Mouse (Mus musculus): Measurements from ENCODE around the gene Smim17. TPM values are rescaled to one million over a fixed set of nuclear protein-coding genes. Genes with fewer than 3 reads are reported as not detected.
"Not testable (repeated sequence)": the region's sequence is repeated elsewhere in the genome, so short reads cannot be mapped to it uniquely, and the experiment has no call there.

The Smim17 gene
- polyA plus RNA-seq, 1 experiment from 2014 or later = 0.36 TPM

DNA sequence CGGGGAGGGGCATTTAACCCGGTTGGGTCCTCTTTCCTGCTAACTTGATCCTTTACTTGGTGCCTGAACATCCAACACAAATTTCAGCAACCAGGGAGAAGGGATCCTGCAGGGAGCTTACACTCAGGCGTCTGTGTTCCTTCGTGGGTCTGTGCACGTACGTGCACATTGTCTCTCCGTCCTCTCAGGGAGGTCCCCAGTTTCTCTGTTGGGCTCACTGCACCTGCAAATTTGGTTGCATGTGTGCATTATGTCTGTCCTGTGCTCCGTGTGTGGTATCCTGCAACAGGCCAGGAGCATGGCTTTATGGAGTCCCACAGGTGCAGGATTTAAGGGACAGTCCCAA lies 16.9 kb downstream of the Smim17 start:
- ATAC-seq (no peak), DNase-seq (ENCODE audit: low read depth, low spot score) (no peak)
- POLR2A ChIA-PET = no interaction called here
- CTCF ChIA-PET = no interaction called here
- H3K27me3 ChIP-seq = peaks cover 13% of the 10 kb centered on the region
- in situ Hi-C loops (cut with MboI; ENCODE audit: low pct_unique_long_range_greater_than_20kb) = no loop called here
- no peak for TF ChIP-seq CTCF (IDR thresholded peaks at IDR 0.05)

DNA sequence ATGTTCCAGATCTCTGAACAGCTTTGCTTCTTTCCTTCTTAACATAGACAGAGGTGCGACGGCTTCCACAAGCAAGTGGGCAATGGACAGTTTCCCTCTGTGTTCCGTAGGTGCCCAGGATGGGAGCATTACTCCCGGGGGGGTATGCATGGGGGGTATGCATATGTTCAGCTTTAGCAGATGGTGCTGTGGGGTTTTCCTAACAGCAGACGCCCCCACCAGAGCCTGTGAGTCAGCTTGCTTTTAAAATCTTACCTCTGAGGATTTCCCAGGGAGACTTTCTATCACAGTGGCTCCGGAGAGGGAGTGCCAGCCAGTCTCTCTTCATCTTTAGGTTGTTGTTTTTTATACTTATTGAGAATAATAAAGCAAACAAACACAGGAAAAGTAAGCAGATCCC lies 21.4 kb downstream of the Smim17 start:
- no peak for DNase-seq (ENCODE audit: low read depth, low spot score)
- peaks cover 13% of the 10 kb centered on the region for H3K27me3 ChIP-seq
- in situ Hi-C loops (cut with MboI; ENCODE audit: low pct_unique_long_range_greater_than_20kb) = no loop called here
- TF ChIP-seq CTCF (IDR thresholded peaks at IDR 0.05) = no peak
- ChIA-PET POLR2A (no interaction called here), CTCF (no interaction called here)
- no peak for ATAC-seq

DNA sequence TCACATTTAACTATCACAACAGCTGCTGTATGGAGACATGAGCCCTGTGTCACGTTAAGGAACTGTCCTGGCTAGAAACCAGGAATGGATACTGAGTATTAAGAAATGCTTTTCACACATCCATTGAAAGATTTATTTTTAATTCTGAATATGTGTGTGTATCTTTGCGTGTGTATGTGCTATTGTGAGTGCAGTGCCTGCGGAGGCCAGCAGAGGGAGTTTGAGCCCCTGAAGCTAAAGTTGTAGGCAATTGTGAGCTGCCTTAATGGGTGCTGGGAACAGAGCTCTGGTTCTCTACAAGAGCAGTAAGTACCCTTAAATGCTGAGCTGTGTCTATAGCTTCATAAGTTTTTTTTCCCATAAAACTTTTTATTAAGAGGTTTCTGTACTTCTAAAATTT lies 30.9 kb downstream of the Smim17 start:
- peaks cover 17% of the 10 kb centered on the region for H3K27me3 ChIP-seq
- no peak for ATAC-seq
- in situ Hi-C loops (cut with MboI; ENCODE audit: low pct_unique_long_range_greater_than_20kb) = no loop called here
- DNase-seq (ENCODE audit: low read depth, low spot score) = no peak
- peak; percentile 49 for TF ChIP-seq CTCF (IDR thresholded peaks at IDR 0.05)
- POLR2A ChIA-PET = no interaction called here
- CTCF ChIA-PET = no interaction called here

DNA sequence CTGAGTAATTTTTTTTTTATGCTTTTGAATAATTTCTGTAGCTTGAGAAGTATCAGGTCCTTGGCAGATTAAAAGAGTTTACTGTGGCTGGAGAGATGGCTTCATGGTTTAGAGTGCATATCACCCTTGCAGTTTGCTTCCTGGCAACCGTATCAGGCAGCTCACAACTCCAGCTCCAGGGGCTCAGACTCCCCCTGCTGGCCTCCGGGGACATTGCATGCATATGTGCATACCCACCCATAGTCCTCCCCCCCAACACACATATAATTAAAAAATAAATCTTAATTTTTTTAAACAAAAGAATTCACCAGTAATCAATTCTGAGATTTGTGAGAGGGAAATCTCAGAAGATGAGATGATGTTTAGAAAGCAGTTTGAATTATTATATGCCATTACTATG lies 31.8 kb downstream of the Smim17 start:
- ChIA-PET POLR2A (no interaction called here), CTCF (no interaction called here)
- no peak for DNase-seq (ENCODE audit: low read depth, low spot score)
- in situ Hi-C loops (cut with MboI; ENCODE audit: low pct_unique_long_range_greater_than_20kb) = loop anchor here (5.0 to 10.0 kb wide), 2 partner anchors 73 to 254 kb away; no protein-coding TSS in a partner anchor
- peak; percentile 61 for TF ChIP-seq CTCF (IDR thresholded peaks at IDR 0.05)
- no peak for ATAC-seq
- H3K27me3 ChIP-seq = peaks cover 17% of the 10 kb centered on the region

DNA sequence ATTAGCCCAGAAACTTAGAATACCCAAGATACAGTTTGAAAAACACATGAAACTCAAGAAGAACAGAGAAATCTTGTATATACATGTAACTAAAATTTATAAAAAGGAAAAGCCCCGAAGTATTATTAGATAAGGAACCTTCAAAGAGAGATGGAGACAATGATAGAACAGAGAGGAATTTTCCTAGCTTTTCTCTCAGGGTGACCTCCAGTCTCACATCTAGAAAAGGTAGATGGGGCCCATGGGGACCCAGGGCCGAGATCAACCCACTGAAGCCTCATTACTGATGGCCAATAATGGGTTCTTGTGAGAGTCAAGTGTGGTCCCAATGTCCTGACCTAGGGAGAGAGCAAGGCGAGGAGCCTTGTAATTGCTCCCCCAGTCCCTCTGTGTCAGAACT lies 39.9 kb downstream of the Smim17 start, which contains the start of gene Olfr1344:
Gene Olfr1344 (plus strand): TSS at position 301 of the 400 bp plus-strand sequence.
- no peaks in the 10 kb centered on the region for H3K27me3 ChIP-seq
- ATAC-seq (no peak), DNase-seq (ENCODE audit: low read depth, low spot score) (no peak)
- ChIA-PET POLR2A (no interaction called here), CTCF (no interaction called here)
- no peak for TF ChIP-seq CTCF (IDR thresholded peaks at IDR 0.05)
- in situ Hi-C loops (cut with MboI; ENCODE audit: low pct_unique_long_range_greater_than_20kb) = loop anchor here (5.0 to 10.0 kb wide), 4 partner anchors 89 to 484 kb away; no protein-coding TSS in a partner anchor

DNA sequence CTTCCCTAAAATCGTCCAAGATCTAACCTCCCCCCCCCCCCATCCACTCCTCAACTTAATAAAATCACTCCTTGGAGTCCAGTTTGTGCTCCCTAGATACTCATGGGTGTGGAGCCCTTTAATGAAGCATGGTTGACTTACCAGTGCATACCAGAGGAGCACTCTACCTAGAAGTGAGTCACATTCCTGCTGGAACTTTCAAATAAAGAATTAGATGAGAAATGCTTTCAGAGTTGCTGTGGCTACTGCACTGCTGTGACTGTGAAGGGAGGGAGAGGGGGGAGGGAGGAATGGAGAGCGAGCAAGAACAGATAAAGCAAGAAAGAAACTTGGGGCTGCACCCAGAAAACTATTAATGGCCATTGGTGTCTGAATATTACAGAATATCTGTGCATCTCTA lies 42.7 kb downstream of the Smim17 start:
- ATAC-seq = peak; percentile 100
- no peaks in the 10 kb centered on the region for H3K27me3 ChIP-seq
- ChIA-PET CTCF (no interaction called here), POLR2A (no interaction called here)
- DNase-seq (ENCODE audit: low read depth, low spot score) = no peak
- no peak for TF ChIP-seq CTCF (IDR thresholded peaks at IDR 0.05)
- in situ Hi-C loops (cut with MboI; ENCODE audit: low pct_unique_long_range_greater_than_20kb) = no loop called here

DNA sequence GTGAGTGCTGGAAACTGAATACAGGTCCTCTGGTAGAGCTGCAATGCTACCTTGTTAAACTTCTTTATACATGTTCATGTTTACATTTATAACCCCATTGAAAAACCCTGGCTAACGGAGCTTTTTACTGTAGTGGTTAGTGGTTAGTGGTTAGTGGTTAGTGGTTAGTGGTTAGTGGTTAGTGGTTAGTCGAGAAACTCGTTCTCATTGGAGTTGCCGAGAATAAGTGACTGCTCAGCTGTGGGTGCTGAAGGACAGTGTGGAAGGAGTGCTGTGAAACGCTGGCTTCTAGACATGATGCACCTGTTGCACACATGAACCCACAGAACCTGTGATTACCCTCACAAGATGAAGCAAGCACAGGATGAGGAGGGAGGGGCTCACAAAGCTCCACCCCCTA lies 49.3 kb downstream of the Smim17 start:
- no peaks in the 10 kb centered on the region for H3K27me3 ChIP-seq

DNA sequence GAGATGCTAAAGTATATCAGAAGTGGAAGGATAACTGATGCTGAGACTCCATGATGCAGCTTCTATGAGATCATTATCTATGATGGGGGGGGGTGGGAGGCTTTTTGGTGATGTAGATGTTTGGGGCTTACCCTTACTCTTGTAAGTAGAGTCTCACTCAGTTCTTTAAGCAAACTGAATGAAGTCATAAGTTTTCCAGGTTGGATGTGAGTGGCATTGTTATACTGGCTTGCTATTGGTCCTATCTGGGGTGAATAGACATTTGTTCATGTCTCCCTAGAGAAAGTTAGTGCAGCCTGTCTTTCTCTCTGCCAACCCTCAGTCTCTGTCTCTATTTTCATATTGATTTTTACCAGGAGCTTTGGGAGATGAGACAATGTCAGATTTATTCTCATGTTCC lies 57.4 kb downstream of the Smim17 start, which contains the start of gene Olfr1336:
Gene Olfr1336 (plus strand): TSS at position 301 of the 400 bp plus-strand sequence.
- H3K27me3 ChIP-seq = peaks cover 4% of the 10 kb centered on the region
- POLR2A ChIA-PET = no interaction called here
- in situ Hi-C loops (cut with MboI; ENCODE audit: low pct_unique_long_range_greater_than_20kb) = no loop called here
- no peak for ATAC-seq
- no peak for DNase-seq (ENCODE audit: low read depth, low spot score)
- no peak for TF ChIP-seq CTCF (IDR thresholded peaks at IDR 0.05)
- CTCF ChIA-PET = no interaction called here

More for the DNA sequence above, 49.3 kb downstream of the Smim17 start:
- ATAC-seq (no peak), DNase-seq (ENCODE audit: low read depth, low spot score) (no peak)
- CTCF ChIA-PET = interaction anchor here (1.0 to 2.0 kb wide), 2 partner anchors 13 to 52 kb away, joined by 3 to 5 read pairs; partner anchors contain the start of gene Olfr1347
- POLR2A ChIA-PET = no interaction called here
- in situ Hi-C loops (cut with MboI; ENCODE audit: low pct_unique_long_range_greater_than_20kb) = no loop called here
- no peak for TF ChIP-seq CTCF (IDR thresholded peaks at IDR 0.05)

DNA sequence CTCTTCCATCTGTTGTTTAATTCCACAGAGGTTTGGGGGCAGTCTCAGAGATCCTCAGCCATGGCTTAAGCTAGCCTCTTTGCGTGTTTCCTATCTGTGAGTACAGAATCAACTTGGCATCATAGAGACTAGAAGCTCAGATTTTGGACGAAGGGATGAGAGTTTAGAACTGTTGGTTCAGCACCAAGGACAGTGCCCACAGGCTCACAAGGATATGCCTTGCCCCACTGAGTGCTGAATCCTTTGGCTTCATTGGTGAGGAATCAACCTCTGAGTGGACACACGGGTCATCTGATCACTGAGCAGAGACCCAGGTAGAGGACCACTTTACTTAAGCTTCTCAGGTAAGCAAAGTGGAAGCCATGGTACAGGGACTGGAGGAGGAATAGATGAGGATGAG lies 57.9 kb downstream of the Smim17 start:
- peaks cover 4% of the 10 kb centered on the region for H3K27me3 ChIP-seq
- in situ Hi-C loops (cut with MboI; ENCODE audit: low pct_unique_long_range_greater_than_20kb) = no loop called here
- DNase-seq (ENCODE audit: low read depth, low spot score) (no peak), ATAC-seq (no peak)
- no peak for TF ChIP-seq CTCF (IDR thresholded peaks at IDR 0.05)
- CTCF ChIA-PET = no interaction called here
- POLR2A ChIA-PET = no interaction called here

DNA sequence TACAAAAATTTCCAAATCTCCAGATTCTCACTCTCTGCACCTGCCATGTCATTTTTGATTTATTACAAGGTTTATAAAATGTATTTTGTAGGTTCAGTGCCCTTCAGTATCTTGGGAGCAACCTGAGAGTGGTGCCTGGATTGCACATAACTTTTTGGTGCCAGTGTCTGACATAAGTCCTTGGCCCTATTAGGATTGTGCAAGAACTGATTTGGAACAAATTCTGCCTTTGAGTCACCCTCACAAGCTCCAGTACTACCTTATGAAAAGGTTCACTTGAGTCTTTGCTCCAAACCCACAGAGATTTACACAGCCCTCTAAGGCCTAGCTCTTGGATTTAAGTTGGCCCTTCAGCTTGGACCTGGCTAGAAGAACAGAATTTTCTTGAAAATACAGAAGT lies 68.4 kb downstream of the Smim17 start, which contains the start of gene Olfr1346:
Gene Olfr1346 (plus strand): TSS at position 151 of the 400 bp plus-strand sequence.
- ChIA-PET CTCF (no interaction called here), POLR2A (no interaction called here)
- in situ Hi-C loops (cut with MboI; ENCODE audit: low pct_unique_long_range_greater_than_20kb) = no loop called here
- ATAC-seq (no peak), DNase-seq (ENCODE audit: low read depth, low spot score) (no peak)
- TF ChIP-seq CTCF (IDR thresholded peaks at IDR 0.05) = no peak
- peaks cover 15% of the 10 kb centered on the region for H3K27me3 ChIP-seq

DNA sequence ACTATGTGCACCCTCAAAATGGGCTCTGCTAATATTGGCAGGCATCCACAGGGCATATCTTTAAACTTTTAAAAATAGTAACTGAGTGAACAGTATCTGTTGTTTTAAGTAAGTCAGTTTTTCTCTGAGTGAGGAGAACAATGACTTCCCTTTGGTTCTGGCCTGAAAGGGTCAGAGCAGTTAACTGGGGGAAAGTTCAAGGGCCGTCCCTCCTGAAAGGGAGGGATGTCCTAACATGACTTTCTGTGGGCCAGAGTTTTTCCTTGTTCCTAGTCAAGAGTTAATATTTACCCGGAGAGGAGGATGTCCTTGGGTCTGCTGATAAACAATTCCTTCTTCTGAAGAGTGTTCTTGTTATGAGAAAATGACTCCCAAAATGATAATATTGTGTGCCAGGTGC lies 79.1 kb downstream of the Smim17 start:
- H3K27me3 ChIP-seq; DNase-seq (ENCODE audit: low read depth, low spot score); ATAC-seq; CTCF ChIA-PET; POLR2A ChIA-PET; in situ Hi-C loops (cut with MboI; ENCODE audit: low pct_unique_long_range_greater_than_20kb): not testable (repeated sequence)

Other genes starting within 250 kb of the Smim17 start
- 31.1 TPM for gene Zfp787, start 242.7 kb upstream of the Smim17 start, polyA plus RNA-seq (2021)
- 30.6 TPM for gene Zfp444, start 226.5 kb upstream of the Smim17 start, polyA plus RNA-seq (2021)
- gene Galp, start 201.6 kb upstream of the Smim17 start, polyA plus RNA-seq (2021) = not detected
- gene Zscan5b, start 176.4 kb upstream of the Smim17 start, polyA plus RNA-seq (2021) = not detected
- not detected for gene Epp13, start 146.0 kb upstream of the Smim17 start, polyA plus RNA-seq (2021)
- 3.6 TPM for gene Zfp667, start 112.1 kb upstream of the Smim17 start, polyA plus RNA-seq (2021)
- gene Zfp583, start 67.4 kb upstream of the Smim17 start, polyA plus RNA-seq (2021) = not detected
- gene Gm3854, start 55.0 kb upstream of the Smim17 start, polyA plus RNA-seq (2021) = 0.99 TPM
- gene Zfp78, start 35.4 kb upstream of the Smim17 start, polyA plus RNA-seq (2021) = 3.4 TPM
- gene Zfp28, start 15.4 kb upstream of the Smim17 start, polyA plus RNA-seq (2021) = 7.6 TPM
- gene Gm20715, start 11.6 kb downstream of the Smim17 start, polyA plus RNA-seq (2021) = not detected
- gene Olfr1344, start 40.0 kb downstream of the Smim17 start, polyA plus RNA-seq (2021) = not detected
- 0.01 TPM for gene Olfr1336, start 57.5 kb downstream of the Smim17 start, polyA plus RNA-seq (2021)
- gene Olfr1346, start 68.4 kb downstream of the Smim17 start, polyA plus RNA-seq (2021) = not detected
- not detected for gene Olfr5, start 88.2 kb downstream of the Smim17 start, polyA plus RNA-seq (2021)
- gene Olfr1347, start 101.0 kb downstream of the Smim17 start, polyA plus RNA-seq (2021) = not detected
- gene Olfr1348, start 110.0 kb downstream of the Smim17 start, polyA plus RNA-seq (2021) = not detected
- not detected for gene Olfr1349, start 124.2 kb downstream of the Smim17 start, polyA plus RNA-seq (2021)
- not detected for gene Olfr1350, start 166.1 kb downstream of the Smim17 start, polyA plus RNA-seq (2021)